Mouse (Mus musculus) brain, embryonic 14.5 days (tissue): Measurements from ENCODE around the gene 4930469K13Rik.

Experiments used
- CTCF ChIP-seq: fragments of 200-500 bp; IDR thresholded peaks from 2 replicates; pipeline ENCODE4 v1.5.1; 2012; ENCODE audit warnings: inconsistent platforms, mild to moderate bottlenecking, moderate library complexity, borderline replicate concordance; ENCODE audit not compliant: insufficient read depth, insufficient read length; ENCODE audit errors: extremely low read depth
- POLR2A ChIP-seq: fragments of 200-500 bp; IDR thresholded peaks from 2 replicates; pipeline ENCODE4 v1.6.1; 2012; ENCODE audit warnings: mild to moderate bottlenecking, inconsistent platforms, borderline replicate concordance; ENCODE audit not compliant: poor library complexity, insufficient read depth, insufficient read length, severe bottlenecking; ENCODE audit errors: extremely low read depth

DNA sequence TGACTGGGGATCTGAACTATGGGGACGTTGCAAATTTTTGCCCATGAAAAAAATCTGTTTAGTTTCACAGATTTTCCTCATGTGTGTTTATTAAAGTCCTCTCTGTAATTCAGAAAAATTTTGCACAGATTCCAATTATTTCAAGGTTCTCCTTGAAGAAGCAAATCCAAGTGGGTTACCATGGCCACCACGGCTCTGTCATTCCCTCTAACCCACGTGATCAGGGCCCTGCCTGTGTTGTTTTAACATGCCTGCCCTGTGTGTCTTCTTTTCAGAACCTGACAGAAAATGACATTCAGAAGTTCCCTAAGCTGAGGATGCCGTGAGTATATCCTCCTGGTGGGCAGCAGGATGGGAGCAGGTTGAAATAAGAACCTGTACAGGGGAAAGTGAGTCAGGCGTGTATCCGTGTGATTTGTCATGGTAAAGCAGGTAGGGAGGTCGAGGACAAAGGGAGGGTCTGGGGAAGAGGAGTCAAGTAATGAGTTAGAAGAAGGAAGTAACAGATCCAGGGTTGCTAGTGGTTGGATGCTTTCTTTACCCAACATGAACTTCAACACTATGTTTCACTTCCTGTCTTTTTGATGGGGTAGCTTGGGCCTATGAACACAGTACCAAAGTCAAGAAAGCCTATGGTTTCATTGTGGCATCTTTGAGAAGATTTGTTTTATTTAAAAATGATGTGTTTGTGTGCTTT, 44.2 kb downstream of the 4930469K13Rik start:
- TF ChIP-seq POLR2A, result no peak
- no peak for TF ChIP-seq CTCF
